Mouse (Mus musculus): Measurements from ENCODE around the gene Mrpl30.
A peak's percentile ranks its signal among the peaks of the same experiment; 100 is the strongest.

The Mrpl30 gene

DNA sequence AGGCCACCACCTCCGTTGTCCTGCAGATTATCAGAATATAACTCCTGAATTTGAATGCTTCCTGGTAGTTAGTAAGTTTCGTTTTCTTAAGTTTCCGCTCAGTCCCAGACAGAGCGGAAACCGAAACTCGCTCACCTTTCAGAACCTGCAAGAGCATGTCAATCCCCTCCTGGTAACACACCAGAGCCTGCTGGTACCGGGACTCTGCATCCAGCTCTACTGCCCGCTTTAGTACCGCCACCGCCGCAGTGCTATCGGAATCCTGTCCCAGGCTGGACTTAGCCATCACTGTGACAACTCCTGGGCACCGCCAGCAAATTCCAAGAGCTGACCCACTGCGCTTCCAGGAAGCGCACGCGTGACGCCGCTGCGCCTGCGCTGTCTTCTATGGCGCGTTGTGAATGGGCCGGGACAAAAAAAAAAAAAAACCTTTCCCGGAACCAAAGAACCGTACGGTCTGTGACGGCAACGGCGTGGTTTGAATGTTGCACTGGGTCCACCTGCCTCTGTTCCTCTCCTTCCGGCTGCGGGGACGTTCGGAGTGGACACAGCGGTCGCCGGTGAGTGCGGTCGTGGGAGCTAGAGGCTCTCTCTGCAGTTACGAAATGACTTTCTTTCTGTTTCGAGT, at the start of gene Mrpl30, which contains the start of gene Mitd1:
Gene Mrpl30 (plus strand): TSS at position 453 of the 628 bp plus-strand sequence.
Gene Mitd1 (minus strand): TSS at position 387 of the 628 bp plus-strand sequence.
- peak; percentile 94 for ATAC-seq (ENCODE audit: low TSS enrichment)

DNA sequence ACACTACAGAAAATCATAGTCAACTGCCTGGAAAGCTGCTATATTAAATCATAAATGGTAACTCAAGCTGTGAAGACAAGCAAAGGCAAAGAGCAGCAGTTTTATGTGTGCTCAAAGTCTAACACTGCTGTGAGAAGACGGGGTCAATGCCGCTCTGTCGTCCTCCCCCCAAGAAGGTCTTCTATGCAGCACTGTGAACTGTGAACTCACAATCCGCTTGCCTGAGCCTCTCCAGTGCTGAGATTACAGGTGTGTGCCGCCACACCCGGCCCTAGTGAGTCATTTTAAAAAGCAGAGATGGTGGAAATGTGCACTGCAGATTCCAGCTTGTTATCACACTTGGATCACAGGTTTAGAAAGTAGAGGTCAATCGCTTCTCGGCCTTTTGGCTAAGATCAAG, 43.4 kb upstream of the Mrpl30 start:
- no peak for ATAC-seq (ENCODE audit: low TSS enrichment)

DNA sequence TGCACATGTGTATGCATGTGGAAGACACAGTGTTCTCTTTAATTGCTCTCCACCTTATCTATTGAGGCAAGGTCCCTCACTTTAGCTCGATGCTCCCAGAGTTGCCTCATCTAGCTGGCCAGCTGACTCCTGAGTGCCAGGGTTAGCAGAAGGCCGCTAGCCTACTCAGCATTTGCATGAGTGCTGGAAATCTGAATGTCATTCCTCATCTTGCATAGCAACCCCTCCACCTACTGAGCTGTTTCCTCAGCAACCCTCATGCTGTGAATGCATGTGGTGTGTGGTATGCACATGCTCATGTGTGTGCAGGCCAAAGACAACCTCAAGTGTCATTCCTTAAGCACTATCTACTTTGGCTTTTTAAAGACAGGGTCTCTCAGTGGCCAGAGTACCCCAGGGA, 39.6 kb upstream of the Mrpl30 start:
- peak; percentile 44; the same call in 1 of the 2 replicates for ATAC-seq (ENCODE audit: low TSS enrichment)

GRCm38 (mm10) chr1:37864511-37865400, 25.5 kb upstream of the Mrpl30 start:
- ATAC-seq (ENCODE audit: low TSS enrichment) = peak; percentile 90

GRCm38 (mm10) chr1:37865401-37866215, 24.7 kb upstream of the Mrpl30 start:
- ATAC-seq (ENCODE audit: low TSS enrichment) = no peak

DNA sequence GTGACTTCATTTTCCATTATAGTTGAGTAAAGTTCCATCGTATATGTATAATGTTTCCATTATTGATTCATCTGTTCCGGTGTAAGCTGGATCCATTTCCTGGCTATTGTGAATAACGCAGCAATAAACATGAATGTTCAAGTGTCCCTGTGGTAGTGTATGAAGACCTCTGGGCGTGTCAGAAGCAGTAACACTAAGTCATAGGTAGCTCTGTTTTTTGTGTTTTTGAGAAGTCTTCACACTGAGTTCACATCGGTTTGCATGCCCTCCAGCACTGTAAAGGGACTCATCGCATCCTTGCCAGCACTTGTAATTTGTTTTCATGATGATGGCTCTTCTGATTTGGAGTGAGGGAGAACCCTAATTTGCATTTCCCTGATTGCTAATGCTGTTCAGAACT, 24.0 kb upstream of the Mrpl30 start, which contains the start of gene Tsga10:
Gene Tsga10 (minus strand): TSS at position 144 of the 400 bp plus-strand sequence.
- no peak for ATAC-seq (ENCODE audit: low TSS enrichment)

DNA sequence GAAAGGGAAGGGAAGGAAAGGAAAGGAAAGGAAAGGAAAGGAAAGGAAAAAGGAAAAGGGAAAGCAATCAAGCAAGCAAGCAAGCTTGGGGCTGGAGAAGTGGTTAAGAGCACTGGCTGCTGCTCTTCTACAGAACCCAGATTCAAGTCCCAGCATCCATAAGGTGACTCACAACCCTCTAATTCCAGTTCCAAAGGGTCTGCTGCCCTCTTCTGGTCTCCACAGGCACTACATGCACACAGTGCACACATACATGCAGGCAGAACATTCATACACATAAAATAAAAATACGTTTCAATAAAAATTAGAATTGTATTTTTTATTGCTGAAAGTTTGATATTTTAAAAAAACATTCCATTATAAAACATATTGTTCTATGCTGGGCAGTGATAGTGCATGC, 23.2 kb upstream of the Mrpl30 start:
- no peak for ATAC-seq (ENCODE audit: low TSS enrichment)

- no peak for ATAC-seq (ENCODE audit: low TSS enrichment)
Measured at GRCm38 (mm10) chr1:37867684-37868322, 22.5 kb upstream of the Mrpl30 start.

- ATAC-seq (ENCODE audit: low TSS enrichment) = no peak
Measured at GRCm38 (mm10) chr1:37868640-37869039, 21.6 kb upstream of the Mrpl30 start.

DNA sequence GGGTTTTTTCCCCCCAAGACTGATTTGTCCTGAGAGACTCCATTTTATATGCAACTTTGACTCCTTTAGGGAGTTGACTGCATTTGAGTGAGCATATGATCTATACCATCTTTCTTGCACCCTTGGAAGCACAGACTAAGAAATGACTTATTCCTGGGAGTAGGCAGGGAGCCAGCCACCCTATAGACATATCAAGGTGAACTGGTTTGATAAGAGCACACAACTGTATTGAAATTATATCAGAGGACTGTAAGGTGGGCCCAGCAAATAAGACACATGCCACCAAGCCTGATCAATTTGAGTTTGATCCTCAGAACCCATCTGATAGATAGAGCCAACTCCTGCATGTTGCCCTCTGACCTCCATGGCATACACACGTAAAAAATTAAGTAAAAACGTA, 20.9 kb upstream of the Mrpl30 start:
- ATAC-seq (ENCODE audit: low TSS enrichment) = no peak

GRCm38 (mm10) chr1:37871704-37872103, 18.6 kb upstream of the Mrpl30 start, which contains the start of gene Lipt1:
TSS of gene Lipt1 (plus strand) at chr1:37871738.
- peak; percentile 24 for ATAC-seq (ENCODE audit: low TSS enrichment)

DNA sequence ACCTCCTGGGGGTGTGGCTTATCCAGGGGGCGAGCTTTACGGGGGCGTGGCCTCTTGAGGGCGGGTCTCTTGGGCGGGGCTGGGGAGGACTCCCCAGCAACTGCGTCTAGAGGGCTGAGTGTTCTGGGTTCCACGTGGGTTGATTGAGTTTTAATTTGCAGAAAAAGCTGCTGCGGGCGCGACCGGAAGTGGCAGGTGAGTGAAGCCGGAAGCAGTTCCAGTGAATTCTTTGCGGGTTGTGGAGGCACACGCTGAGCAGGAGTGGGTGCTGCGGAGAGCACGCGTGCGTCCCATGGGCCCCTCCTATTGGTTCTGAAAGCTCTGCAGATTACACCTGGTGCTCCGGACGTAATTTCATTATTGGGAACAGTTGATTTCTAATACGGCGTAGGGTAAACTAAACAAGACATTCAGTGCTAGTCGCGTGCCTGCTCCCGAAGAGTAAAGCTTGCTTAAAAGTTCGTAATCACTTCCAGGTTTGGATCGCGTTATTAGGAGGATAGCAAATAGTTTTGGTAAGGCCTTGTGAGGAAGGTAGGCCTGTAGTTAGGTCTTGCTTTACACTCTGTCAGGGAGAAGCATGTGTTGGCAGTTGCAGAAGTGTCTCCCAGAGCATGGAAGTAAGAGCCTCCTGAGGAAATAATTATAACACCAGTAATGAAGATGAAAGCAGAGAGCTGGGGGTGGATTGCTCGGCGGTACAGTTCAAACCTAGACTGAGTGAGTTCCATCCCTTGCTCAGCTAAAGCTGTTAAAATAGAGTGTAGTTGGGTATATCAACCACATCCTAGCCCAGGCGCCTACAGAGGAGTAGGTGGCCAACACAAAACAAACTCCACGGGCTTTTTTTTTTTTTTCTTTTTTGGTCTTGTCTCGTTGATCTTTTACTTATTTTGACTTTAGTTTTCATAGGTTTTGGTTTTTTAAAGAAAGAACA, 17.9 kb upstream of the Mrpl30 start:
- ATAC-seq (ENCODE audit: low TSS enrichment) = peak; percentile 90

DNA sequence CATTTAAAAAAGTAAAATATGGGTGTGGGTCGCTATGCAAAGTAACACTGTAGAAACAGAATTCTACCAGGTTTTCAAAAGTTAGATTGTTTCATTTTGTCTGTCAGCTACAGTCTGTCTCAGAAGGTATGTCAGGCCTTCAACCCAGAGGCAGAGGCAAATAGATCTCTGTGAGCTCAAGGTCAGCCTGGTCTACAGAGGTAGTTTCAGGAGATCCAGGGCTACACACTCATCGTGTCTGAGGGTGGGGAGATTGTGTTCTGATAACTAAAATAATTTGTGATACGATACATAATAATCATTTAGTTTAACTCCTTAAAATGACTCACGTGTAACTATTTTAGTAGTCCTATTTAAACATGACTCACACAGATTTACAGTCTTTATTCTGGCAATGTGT, 17.1 kb upstream of the Mrpl30 start:
- ATAC-seq (ENCODE audit: low TSS enrichment) = no peak

DNA sequence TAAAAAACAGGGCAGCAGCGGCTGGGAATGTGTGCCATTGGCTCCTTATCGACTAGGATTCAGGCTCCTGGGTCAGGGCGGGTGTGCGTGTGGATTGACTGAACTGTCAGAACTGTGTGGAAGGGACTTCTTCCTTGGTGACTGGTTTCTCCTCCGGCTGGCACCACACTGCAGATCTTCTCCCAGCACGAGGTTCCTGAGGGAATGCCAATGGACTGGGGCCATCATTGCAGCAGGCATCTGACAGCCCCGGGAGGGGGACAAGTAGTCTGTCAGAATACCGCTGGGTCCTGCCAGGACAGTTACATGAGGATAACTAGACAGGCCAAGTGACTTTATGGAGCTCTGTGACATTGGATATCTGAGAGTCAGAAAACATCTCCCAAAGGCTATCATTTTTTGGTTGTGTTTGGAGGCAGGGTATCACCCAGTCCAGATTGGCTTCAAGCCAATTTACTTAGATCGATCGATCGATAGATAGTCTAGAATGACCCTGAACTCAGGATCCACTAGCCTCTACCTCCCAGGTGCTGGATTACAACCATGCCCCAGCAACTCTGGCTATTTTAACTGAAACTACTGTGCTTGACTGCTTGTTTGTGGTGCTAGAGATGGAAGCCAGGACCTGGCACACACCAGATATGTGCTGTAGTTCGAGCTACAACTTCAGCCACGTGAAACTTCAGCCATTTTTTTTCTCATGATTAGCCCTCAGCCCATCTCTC, 12.4 kb upstream of the Mrpl30 start:
- no peak for ATAC-seq (ENCODE audit: low TSS enrichment)

GRCm38 (mm10) chr1:37883411-37883810, 6.9 kb upstream of the Mrpl30 start:
- no peak for ATAC-seq (ENCODE audit: low TSS enrichment)

GRCm38 (mm10) chr1:37884451-37884850, 5.8 kb upstream of the Mrpl30 start:
- no peak for ATAC-seq (ENCODE audit: low TSS enrichment)

- ATAC-seq (ENCODE audit: low TSS enrichment) = no peak
Measured at GRCm38 (mm10) chr1:37889206-37889605, 1.1 kb upstream of the Mrpl30 start.

DNA sequence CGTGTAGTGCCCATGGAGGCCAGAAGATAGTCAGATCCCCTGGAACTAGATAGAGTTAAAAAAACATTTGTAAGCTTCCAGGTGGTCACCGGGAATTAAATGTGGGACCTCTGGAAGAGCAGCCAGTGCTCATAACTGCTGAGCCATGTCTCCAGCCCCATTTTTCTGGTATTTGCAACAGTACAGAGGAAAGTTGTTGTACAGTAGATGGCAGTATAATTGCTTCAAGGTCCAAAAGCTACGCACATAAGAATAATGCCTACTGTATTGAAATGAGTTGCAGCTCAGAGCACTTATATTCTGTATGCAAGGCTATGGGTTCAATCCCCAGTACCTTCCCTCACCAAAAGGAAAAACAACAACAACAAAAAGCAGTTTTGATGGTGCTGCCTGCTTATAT, 1.1 kb downstream of the Mrpl30 start:
- ATAC-seq (ENCODE audit: low TSS enrichment) = no peak

GRCm38 (mm10) chr1:37894606-37895005, 4.3 kb downstream of the Mrpl30 start:
- ATAC-seq (ENCODE audit: low TSS enrichment) = no peak

GRCm38 (mm10) chr1:37899816-37900215, 9.5 kb downstream of the Mrpl30 start:
- no peak for ATAC-seq (ENCODE audit: low TSS enrichment)
